Mouse (Mus musculus) small intestine, adult 2 months (tissue): ENCODE data around the gene Zfpm1.

Experiments used
- CTCF ChIP-seq: fragments of 200-500 bp; IDR thresholded peaks from 2 replicates; pipeline ENCODE4 v1.5.1; 2012; ENCODE audit warnings: low read depth, mild to moderate bottlenecking, control low read depth, inconsistent platforms, low read length, moderate library complexity, mixed read lengths; ENCODE audit not compliant: insufficient replicate concordance, insufficient read length; ENCODE audit errors: extremely low read depth
- POLR2A ChIP-seq: fragments of 200-500 bp; IDR thresholded peaks from 2 replicates; pipeline ENCODE4 v1.6.1; 2012; ENCODE audit warnings: low read depth, mild to moderate bottlenecking, control low read depth, inconsistent platforms, low read length, moderate library complexity

DNA sequence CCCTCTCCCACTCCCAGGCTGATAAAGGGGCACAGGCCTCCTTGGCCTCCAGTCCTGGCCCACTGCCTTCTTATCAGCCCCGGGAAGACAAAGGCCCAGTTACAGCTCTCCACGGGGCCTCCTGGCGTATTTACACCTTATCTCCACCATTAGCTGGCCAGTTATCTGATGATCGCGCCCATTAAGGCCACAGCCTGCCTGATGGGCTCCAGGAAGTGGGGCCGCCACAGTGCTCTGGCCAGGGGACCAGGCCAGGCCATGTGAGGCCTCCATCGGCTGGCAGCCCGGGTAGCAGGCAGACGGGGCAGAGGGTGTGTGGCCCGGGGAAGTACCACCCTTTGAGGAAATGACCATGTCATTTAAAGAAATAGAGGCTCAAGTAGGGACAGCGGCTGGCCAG is 40.9 kb downstream of the Zfpm1 start:
- TF ChIP-seq POLR2A (no peak), CTCF (no peak)
